Mouse (Mus musculus) lung, embryonic 16.5 days (tissue): ENCODE data around the gene Prickle4. TPM values are rescaled to one million over a fixed set of nuclear protein-coding genes. Genes with fewer than 3 reads are reported as not detected.
A peak's percentile ranks its signal among the peaks of the same experiment; 100 is the strongest.

Experiments used
- ATAC-seq: fragments of 200-750 bp; cut with Nextera tagmentation; 2 replicates; pipeline ENCODE4 v1.8.0; 2017; ENCODE audit warnings: low read depth, mild to moderate bottlenecking, moderate library complexity
- H3K27ac ChIP-seq: fragments of 300-500 bp; sonication (generic); 2 replicates; pipeline ENCODE4 v1.5.1; 2014; ENCODE audit warnings: mild to moderate bottlenecking, control low read depth, low read length
- H3K27me3 ChIP-seq: fragments of 300-500 bp; sonication (generic); 2 replicates; pipeline ENCODE4 v1.6.1; 2014; ENCODE audit warnings: low read depth, low read length, mixed read lengths; ENCODE audit not compliant: control insufficient read depth, insufficient read depth
- H3K36me3 ChIP-seq: fragments of 300-500 bp; sonication (generic); 2 replicates; pipeline ENCODE4 v1.6.1; 2014; ENCODE audit warnings: low read length; ENCODE audit not compliant: control insufficient read depth, insufficient read depth
- H3K4me1 ChIP-seq: fragments of 300-500 bp; sonication (generic); replicated peaks from 2 replicates; pipeline ENCODE4 v1.6.1; 2014; ENCODE audit warnings: low read length, mixed read lengths; ENCODE audit not compliant: control insufficient read depth, insufficient read depth
- H3K4me2 ChIP-seq: fragments of 300-500 bp; sonication (generic); 2 replicates; pipeline ENCODE4 v1.6.1; 2014; ENCODE audit warnings: low read depth, low read length, control low read depth
- H3K4me3 ChIP-seq: fragments of 300-500 bp; sonication (generic); 2 replicates; pipeline ENCODE4 v1.5.1; 2014; ENCODE audit warnings: mild to moderate bottlenecking, low read length, control low read depth
- H3K9ac ChIP-seq: fragments of 300-500 bp; sonication (generic); 2 replicates; pipeline ENCODE4 v1.6.1; 2014; ENCODE audit warnings: low read length, control low read depth
- H3K9me3 ChIP-seq: fragments of 300-500 bp; sonication (generic); 2 replicates; pipeline ENCODE4 v1.6.1; 2016; ENCODE audit warnings: low read length; ENCODE audit not compliant: control insufficient read depth
- WGBS: fragments of 180-500 bp; shearing (Covaris S2); extraction: QIAGEN DNeasy Blood & Tissue Kit; methylation state at CpG from one replicate; pipeline ENCODE4 v1.1.7; 2014; 5-methylcytosine and 5-hydroxymethylcytosine counted together
- polyA plus RNA-seq: library from polyadenylated mRNA; unstranded; fragments of >200 nt; fragmentation: Nextera tagmentation; extraction: Ambion mirVana; gene quantifications from 2 replicates; pipeline ENCODE4 v1.2.1, GENCODE M21; 2015

Prickle4 gene
- polyA plus RNA-seq, 1 experiment from 2014 or later: 0.69 TPM

GRCm38 (mm10) chr17:47695337-47695710 lies 788 bp upstream of the Prickle4 start:
- peaks cover 12% of the 10 kb centered on the region for H3K4me1 ChIP-seq
- no peaks in the 10 kb centered on the region for H3K9me3 ChIP-seq
- 0 out of 2 replicates have a peak, but pooled peaks cover 3% of the 10 kb centered on the region for H3K36me3 ChIP-seq
- WGBS: 0% methylated on average over 17 of the region's 23 CpGs
- peak overlapping the region; percentile 92 for H3K4me2 ChIP-seq
- peak overlapping the region; percentile 77 for H3K4me3 ChIP-seq
- ATAC-seq: no peak
- H3K9ac ChIP-seq: peak overlapping the region; percentile 83
- peak overlapping the region; percentile 60 for H3K27ac ChIP-seq
- no peaks in the 10 kb centered on the region for H3K27me3 ChIP-seq

DNA sequence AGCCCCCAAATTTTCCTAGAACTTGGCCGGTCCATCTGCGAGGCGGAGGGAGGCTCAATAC lies 264 bp downstream of the Prickle4 start, which contains the start of gene Gm21981:
Gene Gm21981, minus strand, starts transcription at position 14 of the 61 bp plus-strand sequence.
- no peak for ATAC-seq

DNA sequence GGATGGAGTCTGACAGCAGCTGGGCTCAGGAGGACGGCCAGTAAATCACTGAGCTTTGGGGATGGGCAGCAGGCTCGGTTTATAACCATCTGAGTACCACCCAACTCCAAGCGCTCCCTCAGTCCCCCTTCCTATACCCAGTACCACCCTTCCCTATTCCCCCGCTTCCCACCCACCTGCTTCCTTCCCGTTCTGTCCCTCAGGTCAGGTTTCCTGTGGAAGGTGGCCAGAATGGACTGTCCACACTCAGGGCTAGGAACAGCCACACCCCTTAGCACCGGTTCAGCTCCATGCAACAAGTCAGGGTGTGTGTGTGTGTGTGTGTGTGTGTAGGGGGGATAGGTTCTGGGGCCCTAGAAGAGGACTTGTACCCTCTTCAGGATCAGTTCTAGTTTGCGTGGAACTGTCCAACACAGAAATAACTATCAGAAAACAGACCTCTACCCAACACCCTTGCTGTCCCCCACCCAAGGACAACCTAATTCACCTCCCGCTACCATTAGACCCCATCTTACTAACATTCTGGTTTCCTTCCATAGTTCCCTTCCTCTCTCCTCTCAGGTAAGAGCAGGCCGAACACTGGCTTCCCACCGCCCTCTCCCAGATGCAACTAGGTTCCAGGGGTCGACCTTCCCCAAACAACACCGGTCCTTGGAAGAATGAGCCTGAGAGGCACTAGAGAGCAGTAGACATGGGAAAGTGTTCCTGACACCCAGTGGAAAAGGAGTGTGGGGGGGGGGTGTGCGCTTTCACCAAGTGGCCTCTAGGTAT lies 680 bp downstream of the Prickle4 start:
- Histone ChIP-seq H3K4me3 (peak overlapping the region; percentile 77), H3K4me2 (peak overlapping the region; percentile 92), H3K36me3 (0 out of 2 replicates have a peak, but pooled peaks cover 3% of the 10 kb centered on the region), H3K9me3 (no peaks in the 10 kb centered on the region), H3K27me3 (no peaks in the 10 kb centered on the region), H3K4me1 (peaks cover 15% of the 10 kb centered on the region), H3K9ac (peak overlapping the region; percentile 83), H3K27ac (no peak overlapping the region)
- WGBS: 38% methylated on average over 13 of the region's 13 CpGs
- no peak; the same call in 1 of the 2 replicates for ATAC-seq

More for the DNA sequence above, 264 bp downstream of the Prickle4 start, which contains the start of gene Gm21981:
- Histone ChIP-seq H3K36me3 (0 out of 2 replicates have a peak, but pooled peaks cover 3% of the 10 kb centered on the region), H3K9ac (peak within 1 kb of the TSS; percentile 83), H3K9me3 (no peaks in the 10 kb centered on the region), H3K4me3 (peak within 1 kb of the TSS; percentile 77), H3K4me2 (peak within 1 kb of the TSS; percentile 92), H3K27me3 (no peaks in the 10 kb centered on the region), H3K27ac (peak within 1 kb of the TSS; percentile 60), H3K4me1 (peaks cover 13% of the 10 kb centered on the region)
- WGBS: 2% methylated on average over 3 of the region's 3 CpGs

- H3K27ac ChIP-seq: no peak overlapping the region
- no peak overlapping the region for H3K9ac ChIP-seq
- WGBS: 92% methylated on average over 3 of the region's 3 CpGs
- H3K36me3 ChIP-seq: no peaks in the 10 kb centered on the region
- no peak for ATAC-seq
- H3K4me3 ChIP-seq: no peak overlapping the region
- no peaks in the 10 kb centered on the region for H3K27me3 ChIP-seq
- H3K9me3 ChIP-seq: no peaks in the 10 kb centered on the region
- H3K4me2 ChIP-seq: no peak overlapping the region
- peaks cover 21% of the 10 kb centered on the region for H3K4me1 ChIP-seq
These were observed 2.9 kb downstream of the Prickle4 start for GRCm38 (mm10) chr17:47691650-47692049.

- Histone ChIP-seq H3K4me3 (no peak overlapping the region), H3K27me3 (no peaks in the 10 kb centered on the region), H3K9ac (no peak overlapping the region), H3K36me3 (no peaks in the 10 kb centered on the region), H3K4me2 (no peak overlapping the region; the same call in 1 of the 2 replicates), H3K27ac (no peak overlapping the region), H3K9me3 (no peaks in the 10 kb centered on the region), H3K4me1 (peaks cover 21% of the 10 kb centered on the region)
- ATAC-seq: no peak
- WGBS: 82% methylated on average over 7 of the region's 8 CpGs
These were observed 4.6 kb downstream of the Prickle4 start for GRCm38 (mm10) chr17:47689894-47690293.

GRCm38 (mm10) chr17:47688608-47689575 lies 5.6 kb downstream of the Prickle4 start, which contains the start of gene Frs3:
Gene Frs3 (plus strand): TSS chr17:47689030.
- peak within 1 kb of the TSS; percentile 81 for H3K27ac ChIP-seq
- H3K9ac ChIP-seq: peak within 1 kb of the TSS; percentile 82
- H3K4me1 ChIP-seq: peaks cover 16% of the 10 kb centered on the region
- 1% methylated on average over 56 of the region's 58 CpGs for WGBS
- H3K27me3 ChIP-seq: no peaks in the 10 kb centered on the region
- peak within 1 kb of the TSS; percentile 68 for H3K4me2 ChIP-seq
- H3K4me3 ChIP-seq: peak within 1 kb of the TSS; percentile 77
- peaks cover 5% of the 10 kb centered on the region for H3K36me3 ChIP-seq
- peak; percentile 82 for ATAC-seq
- H3K9me3 ChIP-seq: no peaks in the 10 kb centered on the region

GRCm38 (mm10) chr17:47688344-47688607 lies 6.3 kb downstream of the Prickle4 start, which contains the start of gene Tomm6:
Gene Tomm6 (minus strand): TSS chr17:47688386.
- peak within 1 kb of the TSS; percentile 82 for H3K9ac ChIP-seq
- H3K9me3 ChIP-seq: no peaks in the 10 kb centered on the region
- H3K36me3 ChIP-seq: peaks cover 5% of the 10 kb centered on the region
- peaks cover 13% of the 10 kb centered on the region for H3K4me1 ChIP-seq
- no peaks in the 10 kb centered on the region for H3K27me3 ChIP-seq
- no peak for ATAC-seq
- peak within 1 kb of the TSS; percentile 68 for H3K4me2 ChIP-seq
- WGBS: 2% methylated on average over 9 of the region's 9 CpGs
- H3K27ac ChIP-seq: peak within 1 kb of the TSS; percentile 81
- H3K4me3 ChIP-seq: peak within 1 kb of the TSS; percentile 77

DNA sequence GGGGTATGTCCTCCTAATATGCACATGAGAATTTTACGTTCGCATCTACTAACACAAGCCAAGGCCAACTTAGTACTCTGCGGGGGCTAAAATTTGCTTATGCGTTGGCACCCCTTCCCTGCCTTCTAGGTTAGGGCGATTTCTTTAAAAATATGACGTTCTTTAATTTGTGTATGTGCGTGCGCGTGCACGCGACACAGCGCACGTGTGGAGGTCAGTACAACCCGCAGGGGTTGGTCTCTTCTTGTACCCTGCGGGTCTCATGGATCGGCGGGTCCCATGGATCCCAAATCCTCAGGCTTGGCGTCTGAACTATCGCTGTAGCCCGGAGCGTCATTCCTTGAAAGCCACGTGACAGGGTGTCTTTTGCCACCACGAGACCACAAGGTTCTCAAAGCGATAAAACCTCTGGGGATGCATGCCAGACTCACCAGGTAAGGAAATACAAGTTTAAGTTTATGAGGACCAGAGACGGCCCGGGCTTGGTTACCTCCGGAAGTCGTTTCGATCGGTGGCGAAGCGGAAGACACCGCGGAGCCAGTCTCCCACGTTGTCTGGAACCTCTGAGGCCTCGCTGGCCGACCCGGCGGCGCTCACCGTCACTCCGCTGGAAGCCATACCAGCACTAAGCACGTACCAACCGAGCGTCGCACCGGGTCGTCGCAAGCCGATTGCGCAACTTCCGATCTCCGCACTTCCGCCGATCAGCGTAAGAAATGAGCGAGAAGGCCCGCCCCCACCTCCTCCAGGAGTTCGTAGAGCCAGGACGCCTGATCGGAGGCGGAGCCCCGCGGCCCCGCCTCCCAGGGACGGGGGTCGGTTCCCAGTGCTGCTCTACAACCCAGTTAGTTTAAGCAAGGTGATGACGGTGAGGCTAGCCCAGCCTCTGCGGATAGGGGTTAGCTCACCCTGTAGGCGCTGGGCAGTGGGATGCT lies 6.9 kb downstream of the Prickle4 start:
- no peaks in the 10 kb centered on the region for H3K27me3 ChIP-seq
- H3K9ac ChIP-seq: peak overlapping the region; percentile 82
- peak overlapping the region; percentile 81 for H3K27ac ChIP-seq
- peak; percentile 89 for ATAC-seq
- H3K4me2 ChIP-seq: peak overlapping the region; percentile 68
- WGBS: under 1% methylated on average over 70 of the region's 70 CpGs
- H3K36me3 ChIP-seq: peaks cover 5% of the 10 kb centered on the region
- no peaks in the 10 kb centered on the region for H3K9me3 ChIP-seq
- peaks cover 13% of the 10 kb centered on the region for H3K4me1 ChIP-seq
- peak overlapping the region; percentile 77 for H3K4me3 ChIP-seq
